Mouse (Mus musculus) layer of hippocampus, postnatal 10 days (tissue): ENCODE data around the gene Gm8773. TPM values are rescaled to one million over a fixed set of nuclear protein-coding genes. Genes with fewer than 3 reads are reported as not detected.

Experiments
- DNase-seq, 2 experiments: peaks; one replicate each; pipeline ENCODE4 v3.0.0; 2021; ENCODE audit warnings: low spot score in 2 of 2
- long read RNA-seq: library from polyadenylated mRNA; stranded (forward); transcript quantifications from one replicate; pipeline ENCODE4 v2.0.0, GENCODE M21; 2023
- total RNA-seq, 2 experiments: library from RNA; stranded (reverse); gene quantifications; 2 replicates each; pipeline ENCODE4 v1.2.3; 2021

The Gm8773 gene
- under 1 TPM; 0.39 to 0.87 TPM for total RNA-seq
- long read RNA-seq, partial matches to known transcripts = 0 of 1 reads
- long read RNA-seq, other reads (novel, unspliced or antisense) = 0 of 1 reads

GRCm38 (mm10) chr5:5573749-5574317 lies at the start of gene Gm8773:
Gene Gm8773 (plus strand): TSS chr5:5573799.
- DNase-seq = peak; percentile 9 to 16

GRCm38 (mm10) chr5:5533656-5534420 lies 39.8 kb upstream of the Gm8773 start:
- no peak for DNase-seq

GRCm38 (mm10) chr5:5536131-5536530 lies 37.5 kb upstream of the Gm8773 start:
- no peak for DNase-seq

DNA sequence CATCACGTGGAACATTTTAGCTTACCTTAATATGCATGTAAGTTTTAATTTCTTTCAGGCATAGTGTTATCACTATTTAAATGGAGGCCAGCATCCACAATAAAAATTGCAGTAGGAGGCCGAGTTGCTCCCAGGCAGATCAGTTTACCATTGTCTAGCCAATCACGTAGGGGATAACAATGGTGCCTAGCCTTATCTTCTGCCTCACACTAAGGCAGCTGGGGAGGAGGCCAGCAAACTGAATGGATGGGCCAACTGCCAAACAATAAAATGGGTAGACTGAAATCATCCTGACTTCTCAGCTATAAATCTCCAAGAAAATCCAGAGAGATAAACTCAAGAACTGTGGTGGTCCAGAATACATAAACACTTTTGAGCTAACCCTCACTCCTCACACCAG lies 33.8 kb upstream of the Gm8773 start:
- no peak for DNase-seq

DNA sequence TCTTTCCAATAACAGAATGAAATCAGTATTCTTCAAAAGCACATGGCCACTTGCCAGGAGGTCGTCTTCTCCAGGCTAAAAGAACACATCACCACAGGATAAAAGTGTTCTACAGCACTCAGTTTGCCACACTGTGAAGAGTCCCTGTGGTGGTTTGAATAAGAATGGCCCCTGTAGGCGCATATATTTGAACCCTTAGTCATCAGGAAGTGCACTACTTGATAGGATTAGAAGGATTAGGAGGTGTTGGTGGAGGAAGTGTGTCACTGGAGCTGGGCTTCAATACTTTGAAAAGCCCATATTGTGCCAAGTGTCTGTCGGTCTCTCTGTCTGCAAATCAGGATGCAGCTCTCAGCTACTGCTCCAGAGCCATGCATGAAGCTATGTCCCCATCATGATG lies 33.2 kb upstream of the Gm8773 start:
- DNase-seq = no peak

GRCm38 (mm10) chr5:5551110-5551509 lies 22.5 kb upstream of the Gm8773 start:
- no peak for DNase-seq

GRCm38 (mm10) chr5:5559079-5559740 lies 14.4 kb upstream of the Gm8773 start, which contains the start of gene Gtpbp10:
Gene Gtpbp10 (minus strand): TSS chr5:5559538.
- DNase-seq = peak; percentile 94 to 96

GRCm38 (mm10) chr5:5559798-5560197 lies 13.8 kb upstream of the Gm8773 start:
- DNase-seq = no peak

- DNase-seq = no peak
Observed at GRCm38 (mm10) chr5:5561041-5561706, 12.4 kb upstream of the Gm8773 start.

DNA sequence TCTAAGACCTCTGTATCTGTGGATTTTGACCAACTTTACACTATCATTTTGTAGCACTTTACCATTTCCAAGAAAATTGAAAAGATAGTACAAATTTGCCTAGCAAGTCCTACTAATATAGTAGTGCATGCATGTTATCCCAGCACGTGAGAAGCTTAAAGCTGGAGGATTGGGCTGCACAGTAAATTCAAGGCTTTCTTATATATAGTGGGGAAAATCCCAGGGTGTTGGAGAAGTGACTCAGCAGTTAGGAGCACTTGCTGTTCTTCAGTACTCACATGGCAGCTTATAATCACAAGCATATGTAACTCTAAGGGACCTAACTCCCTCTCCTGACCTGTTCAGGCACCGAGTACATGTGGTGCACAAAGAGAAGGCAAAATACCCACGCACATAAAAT lies 11.2 kb upstream of the Gm8773 start:
- no peak for DNase-seq

DNA sequence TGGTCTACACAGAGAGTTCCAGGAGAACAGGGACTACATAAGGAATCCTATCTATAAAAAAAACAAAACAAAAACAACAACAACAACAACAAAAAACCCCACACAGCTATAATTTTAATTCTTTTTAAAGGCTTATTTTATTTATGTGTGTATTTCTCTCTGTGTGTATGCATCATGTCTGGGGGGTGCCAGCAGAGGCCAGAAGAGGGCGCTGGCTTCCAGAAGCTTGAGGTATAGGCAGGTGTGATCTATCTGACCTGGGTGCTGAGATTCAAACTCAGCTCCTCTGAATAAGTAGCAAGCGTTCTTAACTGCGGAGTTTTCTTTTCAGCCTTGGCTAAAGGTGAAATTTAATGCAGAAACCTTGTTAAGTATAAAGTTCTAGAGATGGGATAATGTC lies 14.1 kb downstream of the Gm8773 start:
- DNase-seq = no peak

- no peak for DNase-seq
Observed at GRCm38 (mm10) chr5:5610540-5610939, 36.9 kb downstream of the Gm8773 start.

- no peak for DNase-seq
Observed at GRCm38 (mm10) chr5:5618329-5618728, 44.7 kb downstream of the Gm8773 start.

- DNase-seq = no peak
Observed at GRCm38 (mm10) chr5:5625491-5625890, 51.9 kb downstream of the Gm8773 start.

Other genes with a start within 250 kb of the Gm8773 start
- gene Cdk14, start 153.5 kb upstream of the Gm8773 start, total RNA-seq = 100 to 1,000 TPM; 160 to 162 TPM
- gene 1700015F17Rik, start 94.7 kb upstream of the Gm8773 start, total RNA-seq = not detected
- gene Cldn12, start 58.8 kb upstream of the Gm8773 start, total RNA-seq = 10 to 100 TPM; 26.2 to 30.2 TPM
- gene Gtpbp10, start 14.3 kb upstream of the Gm8773 start, total RNA-seq = 10 to 100 TPM; 10.1 to 12.4 TPM
- 10 to 100 TPM; 13.1 to 14.8 TPM for gene Cfap69, start 90.4 kb downstream of the Gm8773 start, total RNA-seq
- gene Steap2, start 120.8 kb downstream of the Gm8773 start, total RNA-seq = 1 to 10 TPM; 5.5 to 6.5 TPM
- 1 to 10 TPM in 1 of 2 experiments, under 1 TPM in 1; 0.89 to 1.3 TPM for gene Steap1, start 175.5 kb downstream of the Gm8773 start, total RNA-seq